Mouse (Mus musculus) heart, postnatal 0 days (tissue): ENCODE measurements around the gene Zfpm1. TPM values are rescaled to one million over a fixed set of nuclear protein-coding genes. Genes with fewer than 3 reads are reported as not detected.
"Not testable (repeated sequence)": the region's sequence is repeated elsewhere in the genome, so short reads cannot be mapped to it uniquely, and the experiment has no call there.

Experiments used
- ATAC-seq: fragments of 200-750 bp; cut with Nextera tagmentation; 2 replicates; pipeline ENCODE4 v1.8.0; 2017; ENCODE audit warnings: low read depth, moderate number of reproducible peaks, moderate library complexity; ENCODE audit not compliant: insufficient read depth
- DNase-seq: peaks from one replicate; pipeline ENCODE4 v3.0.0-alpha.2; 2016; ENCODE audit warnings: low spot score
- H3K27ac ChIP-seq: fragments of 300-500 bp; sonication (generic); 2 replicates; pipeline ENCODE4 v1.5.1; 2014; ENCODE audit warnings: low read depth, mild to moderate bottlenecking
- H3K27me3 ChIP-seq: fragments of 300-500 bp; sonication (generic); 2 replicates; pipeline ENCODE4 v1.6.1; 2014; ENCODE audit warnings: low read length, mixed read lengths; ENCODE audit not compliant: control insufficient read depth, insufficient read depth
- H3K36me3 ChIP-seq: fragments of 300-500 bp; sonication (generic); replicated peaks from 2 replicates; pipeline ENCODE4 v1.6.1; 2014; ENCODE audit warnings: low read length, mixed read lengths; ENCODE audit not compliant: control insufficient read depth, insufficient read depth
- H3K4me1 ChIP-seq: fragments of 300-500 bp; sonication (generic); 2 replicates; pipeline ENCODE4 v1.6.1; 2014; ENCODE audit warnings: antibody characterized with exemption; ENCODE audit not compliant: control insufficient read depth, insufficient read depth
- H3K4me2 ChIP-seq: fragments of 300-500 bp; sonication (generic); 2 replicates; pipeline ENCODE4 v1.6.1; 2014; ENCODE audit warnings: low read depth, mild to moderate bottlenecking, low read length, moderate library complexity
- H3K4me3 ChIP-seq: fragments of 300-500 bp; sonication (generic); 2 replicates; pipeline ENCODE4 v1.5.1; 2014; ENCODE audit warnings: low read depth, low read length
- H3K9ac ChIP-seq: fragments of 300-500 bp; sonication (generic); replicated peaks from 2 replicates; pipeline ENCODE4 v1.6.1; 2014; ENCODE audit warnings: low read depth, low read length, mixed read lengths
- H3K9me3 ChIP-seq: fragments of 300-500 bp; sonication (generic); replicated peaks from 2 replicates; pipeline ENCODE4 v1.6.1; 2016; ENCODE audit warnings: low read length; ENCODE audit not compliant: control insufficient read depth
- CTCF ChIP-seq: IDR thresholded peaks from 2 replicates; pipeline ENCODE4 v1.5.1; 2016; ENCODE audit warnings: antibody characterized with exemption, control low read depth, low read depth
- EP300 ChIP-seq: IDR thresholded peaks from 2 replicates; pipeline ENCODE4 v1.6.1; 2016; ENCODE audit warnings: antibody characterized with exemption, low read depth
- WGBS: fragments of 180-500 bp; shearing (Covaris S2); extraction: QIAGEN DNeasy Blood & Tissue Kit; methylation state at CpG from one replicate; pipeline ENCODE4 v1.1.7; 2014; 5-methylcytosine and 5-hydroxymethylcytosine counted together
- polyA plus RNA-seq: library from polyadenylated mRNA; unstranded; fragments of >200 nt; fragmentation: Nextera tagmentation; extraction: Ambion mirVana; gene quantifications from 2 replicates; pipeline ENCODE4 v1.2.1, GENCODE M21; 2015
- total RNA-seq: library from RNA; depleted of rRNA; stranded (reverse); fragments of >200 nt; gene quantifications from 2 replicates; pipeline ENCODE4 v1.2.3, GENCODE M21; 2014; ENCODE audit warnings: low replicate concordance

Zfpm1 gene
- total and polyA plus RNA-seq, 2 experiments from 2014 or later: 2.3 to 28.4 TPM

- Histone ChIP-seq H3K36me3 (peaks cover 12% of the 10 kb centered on the region), H3K9ac (no peak overlapping the region), H3K4me2 (no peak overlapping the region), H3K27me3 (no peaks in the 10 kb centered on the region), H3K4me3 (no peak overlapping the region), H3K9me3 (no peaks in the 10 kb centered on the region), H3K27ac (no peak overlapping the region), H3K4me1 (peaks cover 47% of the 10 kb centered on the region)
- no peak for DNase-seq
- WGBS: 61% methylated on average over 3 of the region's 3 CpGs
- TF ChIP-seq CTCF (no peak), EP300 (no peak)
- no peak for ATAC-seq
These were observed 38.6 kb downstream of the Zfpm1 start for GRCm38 (mm10) chr8:122320541-122320940.

- WGBS: 31% methylated on average over 10 of the region's 10 CpGs
- no peak overlapping the region for H3K9ac ChIP-seq
- H3K4me1 ChIP-seq: peaks cover 40% of the 10 kb centered on the region
- H3K27ac ChIP-seq: peak overlapping the region; percentile 28; the same call in 1 of the 2 replicates
- H3K36me3 ChIP-seq: peaks cover 12% of the 10 kb centered on the region; the same call in 1 of the 2 replicates
- peak overlapping the region; percentile 6; the same call in 1 of the 2 replicates for H3K4me2 ChIP-seq
- H3K9me3 ChIP-seq: no peaks in the 10 kb centered on the region
- no peak for DNase-seq
- H3K4me3 ChIP-seq: no peak overlapping the region
- no peak for TF ChIP-seq EP300
- no peak; the same call in 1 of the 2 replicates for TF ChIP-seq CTCF
- H3K27me3 ChIP-seq: no peaks in the 10 kb centered on the region
- peak; percentile 29 for ATAC-seq
These were observed 39.5 kb downstream of the Zfpm1 start for GRCm38 (mm10) chr8:122321455-122321921.

- WGBS: 76% methylated on average over 7 of the region's 7 CpGs
- Histone ChIP-seq H3K9me3 (no peaks in the 10 kb centered on the region), H3K4me3 (no peak overlapping the region), H3K36me3 (peaks cover 8% of the 10 kb centered on the region; the same call in 1 of the 2 replicates), H3K9ac (no peak overlapping the region), H3K27ac (peak overlapping the region; percentile 35), H3K27me3 (no peaks in the 10 kb centered on the region), H3K4me1 (peaks cover 40% of the 10 kb centered on the region), H3K4me2 (no peak overlapping the region)
- ATAC-seq (no peak), DNase-seq (no peak)
- TF ChIP-seq EP300 (no peak), CTCF (no peak)
These were observed 40.2 kb downstream of the Zfpm1 start for GRCm38 (mm10) chr8:122322126-122322525.

- Histone ChIP-seq H3K4me2 (no peak overlapping the region), H3K9ac (no peak overlapping the region), H3K9me3 (no peaks in the 10 kb centered on the region), H3K4me1 (peaks cover 40% of the 10 kb centered on the region), H3K27ac (peak overlapping the region; percentile 35), H3K4me3 (no peak overlapping the region), H3K36me3 (peaks cover 5% of the 10 kb centered on the region; the same call in 1 of the 2 replicates), H3K27me3 (no peaks in the 10 kb centered on the region)
- TF ChIP-seq CTCF (no peak), EP300 (no peak)
- ATAC-seq (no peak), DNase-seq (no peak)
- 22% methylated on average over 11 of the region's 11 CpGs for WGBS
These were observed 40.9 kb downstream of the Zfpm1 start for GRCm38 (mm10) chr8:122322792-122323191.

- Histone ChIP-seq H3K27ac (peak overlapping the region; percentile 57; the same call in 1 of the 2 replicates), H3K4me1 (peaks cover 40% of the 10 kb centered on the region)
- not testable (repeated sequence) for H3K9me3 ChIP-seq, DNase-seq, H3K4me3 ChIP-seq, H3K9ac ChIP-seq, H3K4me2 ChIP-seq, H3K27me3 ChIP-seq, H3K36me3 ChIP-seq
- 0 out of 2 replicates have a peak, but pooled peaks have one; percentile 17 for ATAC-seq
- 26% methylated on average over 11 of the region's 13 CpGs for WGBS
These were observed 42.0 kb downstream of the Zfpm1 start for GRCm38 (mm10) chr8:122323951-122324402.

GRCm38 (mm10) chr8:122325196-122325595 lies 43.3 kb downstream of the Zfpm1 start:
- Histone ChIP-seq H3K4me1 (peaks cover 50% of the 10 kb centered on the region), H3K9me3 (no peaks in the 10 kb centered on the region), H3K27ac (no peak overlapping the region), H3K9ac (no peak overlapping the region; the same call in 1 of the 2 replicates), H3K36me3 (no peaks in the 10 kb centered on the region), H3K4me2 (no peak overlapping the region), H3K4me3 (no peak overlapping the region), H3K27me3 (no peaks in the 10 kb centered on the region)
- no peak for ATAC-seq
- DNase-seq: no peak
- TF ChIP-seq CTCF (no peak), EP300 (no peak)
- 37% methylated on average over 2 of the region's 2 CpGs for WGBS
